Mouse (Mus musculus): ENCODE data around the gene Spata1. TPM values are rescaled to one million over a fixed set of nuclear protein-coding genes. Genes with fewer than 3 reads are reported as not detected.
A peak's percentile ranks its signal among the peaks of the same experiment; 100 is the strongest.

Gene Spata1
- polyA plus RNA-seq, 1 experiment: 14.4 TPM

- Histone ChIP-seq H3K4me1 (ENCODE audit: control insufficient read depth, insufficient read depth, low read length) (no peaks in the 10 kb centered on the region; the same call in 1 of the 2 replicates), H3K4me3 (replicated peaks; ENCODE audit: control insufficient read depth, low read depth, low read length) (no peak overlapping the region), H3K27ac (ENCODE audit: control insufficient read depth, insufficient read depth, low read depth, low read length, poor library complexity) (no peak overlapping the region)
- no peak for TF ChIP-seq CTCF (IDR thresholded peaks at IDR 0.05; ENCODE audit: control insufficient read depth, insufficient read depth, low read length)
- TF ChIP-seq POLR2A (IDR thresholded peaks at IDR 0.05; ENCODE audit: borderline replicate concordance, control insufficient read depth, low read depth, low read length): no peak
- 53% methylated on average over 6 of the region's 6 CpGs for WGBS
Measured at GRCm38 (mm10) chr3:146448969-146449368, 50.6 kb downstream of the Spata1 start.

GRCm38 (mm10) chr3:146448372-146448771 is 51.2 kb downstream of the Spata1 start:
- WGBS: 81% methylated on average over 10 of the region's 10 CpGs
- Histone ChIP-seq H3K4me1 (ENCODE audit: control insufficient read depth, insufficient read depth, low read length) (no peaks in the 10 kb centered on the region; the same call in 1 of the 2 replicates), H3K27ac (ENCODE audit: control insufficient read depth, insufficient read depth, low read depth, low read length, poor library complexity) (no peak overlapping the region), H3K4me3 (replicated peaks; ENCODE audit: control insufficient read depth, low read depth, low read length) (no peak overlapping the region)
- no peak for TF ChIP-seq POLR2A (IDR thresholded peaks at IDR 0.05; ENCODE audit: borderline replicate concordance, control insufficient read depth, low read depth, low read length)
- no peak for TF ChIP-seq CTCF (IDR thresholded peaks at IDR 0.05; ENCODE audit: control insufficient read depth, insufficient read depth, low read length)

GRCm38 (mm10) chr3:146447598-146447997 is 52.0 kb downstream of the Spata1 start:
- Histone ChIP-seq H3K4me3 (replicated peaks; ENCODE audit: control insufficient read depth, low read depth, low read length) (no peak overlapping the region), H3K4me1 (ENCODE audit: control insufficient read depth, insufficient read depth, low read length) (no peaks in the 10 kb centered on the region; the same call in 1 of the 2 replicates), H3K27ac (ENCODE audit: control insufficient read depth, insufficient read depth, low read depth, low read length, poor library complexity) (no peak overlapping the region)
- TF ChIP-seq POLR2A (IDR thresholded peaks at IDR 0.05; ENCODE audit: borderline replicate concordance, control insufficient read depth, low read depth, low read length) (no peak), CTCF (IDR thresholded peaks at IDR 0.05; ENCODE audit: control insufficient read depth, insufficient read depth, low read length) (no peak)
- WGBS: 91% methylated on average over 3 of the region's 3 CpGs

GRCm38 (mm10) chr3:146447156-146447555 is 52.4 kb downstream of the Spata1 start:
- Histone ChIP-seq H3K4me1 (ENCODE audit: control insufficient read depth, insufficient read depth, low read length) (no peaks in the 10 kb centered on the region; the same call in 1 of the 2 replicates), H3K27ac (ENCODE audit: control insufficient read depth, insufficient read depth, low read depth, low read length, poor library complexity) (no peak overlapping the region), H3K4me3 (replicated peaks; ENCODE audit: control insufficient read depth, low read depth, low read length) (no peak overlapping the region)
- 91% methylated on average over 5 of the region's 5 CpGs for WGBS
- no peak for TF ChIP-seq POLR2A (IDR thresholded peaks at IDR 0.05; ENCODE audit: borderline replicate concordance, control insufficient read depth, low read depth, low read length)
- TF ChIP-seq CTCF (IDR thresholded peaks at IDR 0.05; ENCODE audit: control insufficient read depth, insufficient read depth, low read length): no peak

- TF ChIP-seq POLR2A (IDR thresholded peaks at IDR 0.05; ENCODE audit: borderline replicate concordance, control insufficient read depth, low read depth, low read length) (no peak), CTCF (IDR thresholded peaks at IDR 0.05; ENCODE audit: control insufficient read depth, insufficient read depth, low read length) (no peak)
- 65% methylated on average over 7 of the region's 7 CpGs for WGBS
Measured at GRCm38 (mm10) chr3:146444880-146445279, 54.7 kb downstream of the Spata1 start.

GRCm38 (mm10) chr3:146443380-146443779 is 56.2 kb downstream of the Spata1 start:
- Histone ChIP-seq H3K4me1 (ENCODE audit: control insufficient read depth, insufficient read depth, low read length) (no peaks in the 10 kb centered on the region; the same call in 1 of the 2 replicates), H3K27ac (ENCODE audit: control insufficient read depth, insufficient read depth, low read depth, low read length, poor library complexity) (no peak overlapping the region), H3K4me3 (replicated peaks; ENCODE audit: control insufficient read depth, low read depth, low read length) (no peak overlapping the region)
- WGBS: 93% methylated on average over 7 of the region's 7 CpGs
- TF ChIP-seq POLR2A (IDR thresholded peaks at IDR 0.05; ENCODE audit: borderline replicate concordance, control insufficient read depth, low read depth, low read length) (no peak), CTCF (IDR thresholded peaks at IDR 0.05; ENCODE audit: control insufficient read depth, insufficient read depth, low read length) (no peak)

More at GRCm38 (mm10) chr3:146444880-146445279, 54.7 kb downstream of the Spata1 start:
- Histone ChIP-seq H3K4me3 (replicated peaks; ENCODE audit: control insufficient read depth, low read depth, low read length) (peak overlapping the region; percentile 37), H3K4me1 (ENCODE audit: control insufficient read depth, insufficient read depth, low read length) (no peaks in the 10 kb centered on the region; the same call in 1 of the 2 replicates), H3K27ac (ENCODE audit: control insufficient read depth, insufficient read depth, low read depth, low read length, poor library complexity) (no peak overlapping the region)

- H3K4me1 ChIP-seq (ENCODE audit: control insufficient read depth, insufficient read depth, low read length): no peaks in the 10 kb centered on the region; the same call in 1 of the 2 replicates
- no peak overlapping the region for H3K27ac ChIP-seq (ENCODE audit: control insufficient read depth, insufficient read depth, low read depth, low read length, poor library complexity)
- TF ChIP-seq CTCF (IDR thresholded peaks at IDR 0.05; ENCODE audit: control insufficient read depth, insufficient read depth, low read length) (no peak), POLR2A (IDR thresholded peaks at IDR 0.05; ENCODE audit: borderline replicate concordance, control insufficient read depth, low read depth, low read length) (no peak)
- WGBS: 95% methylated on average over 8 of the region's 8 CpGs
- no peak overlapping the region for H3K4me3 ChIP-seq (replicated peaks; ENCODE audit: control insufficient read depth, low read depth, low read length)
Measured at GRCm38 (mm10) chr3:146442936-146443335, 56.6 kb downstream of the Spata1 start.

- H3K4me3 ChIP-seq (replicated peaks; ENCODE audit: control insufficient read depth, low read depth, low read length): no peak overlapping the region
- TF ChIP-seq CTCF (IDR thresholded peaks at IDR 0.05; ENCODE audit: control insufficient read depth, insufficient read depth, low read length): no peak
- no peak for TF ChIP-seq POLR2A (IDR thresholded peaks at IDR 0.05; ENCODE audit: borderline replicate concordance, control insufficient read depth, low read depth, low read length)
- no peaks in the 10 kb centered on the region; the same call in 1 of the 2 replicates for H3K4me1 ChIP-seq (ENCODE audit: control insufficient read depth, insufficient read depth, low read length)
- 88% methylated on average over 7 of the region's 7 CpGs for WGBS
- no peak overlapping the region for H3K27ac ChIP-seq (ENCODE audit: control insufficient read depth, insufficient read depth, low read depth, low read length, poor library complexity)
Measured at GRCm38 (mm10) chr3:146442484-146442883, 57.1 kb downstream of the Spata1 start.

- 86% methylated on average over 7 of the region's 7 CpGs for WGBS
- TF ChIP-seq CTCF (IDR thresholded peaks at IDR 0.05; ENCODE audit: control insufficient read depth, insufficient read depth, low read length): no peak
- no peak for TF ChIP-seq POLR2A (IDR thresholded peaks at IDR 0.05; ENCODE audit: borderline replicate concordance, control insufficient read depth, low read depth, low read length)
- H3K27ac ChIP-seq (ENCODE audit: control insufficient read depth, insufficient read depth, low read depth, low read length, poor library complexity): no peak overlapping the region
- H3K4me3 ChIP-seq (replicated peaks; ENCODE audit: control insufficient read depth, low read depth, low read length): no peak overlapping the region
- no peaks in the 10 kb centered on the region for H3K4me1 ChIP-seq (ENCODE audit: control insufficient read depth, insufficient read depth, low read length)
Measured at GRCm38 (mm10) chr3:146440422-146440821, 59.1 kb downstream of the Spata1 start.

All from bone marrow, adult 2 months (tissue).